Mouse (Mus musculus): ENCODE measurements around the gene Wdr43. TPM values are rescaled to one million over a fixed set of nuclear protein-coding genes. Genes with fewer than 3 reads are reported as not detected.

Wdr43 gene
- polyA plus RNA-seq, 1 experiment from 2014 or later = 73.1 TPM

DNA sequence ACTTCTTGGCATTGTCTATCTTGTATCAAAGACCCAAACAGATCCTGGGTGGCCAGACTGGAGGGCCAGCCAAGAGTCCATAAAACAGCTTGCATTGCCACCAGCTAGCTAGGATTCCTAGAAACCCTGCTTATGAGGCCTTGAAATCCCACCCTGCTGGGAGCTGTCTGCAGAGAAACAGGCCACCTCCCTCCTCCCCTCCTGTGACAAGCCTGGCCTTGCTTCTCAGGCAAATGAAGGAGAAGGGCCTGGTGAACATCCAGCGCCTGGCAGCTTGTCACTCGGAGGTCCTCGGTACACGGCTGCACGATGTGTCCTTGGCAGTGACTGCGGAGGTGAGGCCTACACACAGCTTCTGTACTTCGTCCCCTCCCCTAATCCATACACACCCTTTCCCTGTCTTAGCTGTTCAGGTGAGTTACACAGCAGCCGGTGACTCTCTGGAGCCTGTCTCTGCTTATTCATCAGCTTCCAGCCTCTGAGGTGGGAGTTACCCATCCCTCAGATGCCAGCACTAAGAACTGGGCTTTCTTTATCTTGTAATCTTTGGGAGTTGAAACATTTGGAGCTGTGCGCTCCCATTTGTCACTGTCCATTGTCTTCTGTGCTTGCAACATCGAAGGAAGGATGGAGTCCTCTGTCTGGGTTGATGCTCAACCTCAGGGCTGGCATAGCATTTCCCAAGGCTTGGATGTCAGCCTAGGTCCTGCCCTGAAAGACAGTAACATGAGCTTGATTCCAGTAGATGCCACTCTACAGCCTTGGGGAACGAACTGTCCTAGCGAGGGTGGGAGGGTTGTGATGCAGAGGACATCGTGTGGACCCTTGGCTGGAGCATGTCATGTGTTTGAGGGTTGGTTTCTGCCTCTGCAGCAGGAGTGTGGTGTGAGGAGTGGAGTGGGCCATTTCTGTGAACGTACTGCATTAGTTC lies 90.1 kb downstream of the Wdr43 start:
- Histone ChIP-seq H3K27me3 (ENCODE audit: control insufficient read depth, insufficient read depth, low read length) (no peaks in the 10 kb centered on the region), H3K9me3 (replicated peaks; ENCODE audit: control insufficient read depth, low read length) (no peaks in the 10 kb centered on the region; the same call in 1 of the 2 replicates), H3K36me3 (ENCODE audit: control insufficient read depth, insufficient read depth, low read length) (no peaks in the 10 kb centered on the region), H3K4me1 (ENCODE audit: control insufficient read depth, insufficient read depth, low read length) (no peaks in the 10 kb centered on the region; the same call in 1 of the 2 replicates), H3K4me2 (ENCODE audit: low read depth, low read length) (no peak overlapping the region), H3K4me3 (replicated peaks; ENCODE audit: low read length) (no peak overlapping the region), H3K9ac (ENCODE audit: low read length) (no peak overlapping the region), H3K27ac (ENCODE audit: low read length) (no peak overlapping the region)
- ATAC-seq (ENCODE audit: insufficient read depth, low FRiP score) = peak; percentile 68
- WGBS = 58% methylated on average over 14 of the region's 14 CpGs

DNA sequence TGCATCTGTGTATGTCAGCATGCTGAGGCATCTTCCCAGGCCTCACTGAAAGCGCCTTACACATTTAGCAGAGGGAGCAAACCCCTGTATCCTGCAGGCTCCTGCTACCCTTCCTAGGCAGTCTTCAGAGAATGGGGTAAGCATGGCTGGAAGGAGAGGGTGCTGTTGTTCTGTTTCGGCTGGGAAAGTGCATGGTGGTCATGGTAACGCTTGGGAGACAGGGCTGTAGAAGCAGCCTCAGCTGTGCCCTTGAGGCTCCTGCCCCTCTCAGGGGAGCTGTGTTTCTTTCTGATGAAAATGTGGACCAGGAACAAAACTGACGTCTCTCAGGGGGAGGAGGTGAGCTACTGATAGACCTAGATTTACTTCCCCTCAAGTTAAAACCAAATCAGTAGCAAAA lies 92.0 kb downstream of the Wdr43 start:
- WGBS = 60% methylated on average over 4 of the region's 4 CpGs
- Histone ChIP-seq H3K9ac (ENCODE audit: low read length) (no peak overlapping the region), H3K9me3 (replicated peaks; ENCODE audit: control insufficient read depth, low read length) (no peaks in the 10 kb centered on the region; the same call in 1 of the 2 replicates), H3K4me1 (ENCODE audit: control insufficient read depth, insufficient read depth, low read length) (no peaks in the 10 kb centered on the region; the same call in 1 of the 2 replicates), H3K27me3 (ENCODE audit: control insufficient read depth, insufficient read depth, low read length) (no peaks in the 10 kb centered on the region), H3K4me3 (replicated peaks; ENCODE audit: low read length) (no peak overlapping the region), H3K27ac (ENCODE audit: low read length) (no peak overlapping the region), H3K4me2 (ENCODE audit: low read depth, low read length) (no peak overlapping the region), H3K36me3 (ENCODE audit: control insufficient read depth, insufficient read depth, low read length) (no peaks in the 10 kb centered on the region)
- no peak for ATAC-seq (ENCODE audit: insufficient read depth, low FRiP score)

Other genes starting within 250 kb of the Wdr43 start
- gene Gm4707, start 156.0 kb upstream of the Wdr43 start, polyA plus RNA-seq (2015; fragmentation: Nextera tagmentation; extraction: Ambion mirVana) = 3.3 and 3.7 TPM in 2 replicates
- 42.8 and 45.4 TPM in 2 replicates for gene Smchd1, start 140.6 kb upstream of the Wdr43 start, polyA plus RNA-seq (2015; fragmentation: Nextera tagmentation; extraction: Ambion mirVana)
- gene Ndc80, start 89.0 kb upstream of the Wdr43 start, polyA plus RNA-seq (2015; fragmentation: Nextera tagmentation; extraction: Ambion mirVana) = 37.6 and 37.9 TPM in 2 replicates
- 0.49 and 0.54 TPM in 2 replicates for gene Spdya, start 63.8 kb upstream of the Wdr43 start, polyA plus RNA-seq (2015; fragmentation: Nextera tagmentation; extraction: Ambion mirVana)
- 0.75 and 1.2 TPM in 2 replicates for gene Togaram2, start 57.4 kb downstream of the Wdr43 start, polyA plus RNA-seq (2015; fragmentation: Nextera tagmentation; extraction: Ambion mirVana)
- gene Pcare, start 137.0 kb downstream of the Wdr43 start, polyA plus RNA-seq (2015; fragmentation: Nextera tagmentation; extraction: Ambion mirVana) = not detected in 2 replicates
- 7.1 and 8.5 TPM in 2 replicates for gene Clip4, start 152.6 kb downstream of the Wdr43 start, polyA plus RNA-seq (2015; fragmentation: Nextera tagmentation; extraction: Ambion mirVana)

All from stomach, embryonic 16.5 days (tissue).